Mouse (Mus musculus) hindbrain, embryonic 16.5 days (tissue): ENCODE measurements around the gene Klhdc1. TPM values are rescaled to one million over a fixed set of nuclear protein-coding genes. Genes with fewer than 3 reads are reported as not detected.
A peak's percentile ranks its signal among the peaks of the same experiment; 100 is the strongest.

Source experiments
- ATAC-seq: fragments of 200-750 bp; cut with Nextera tagmentation; 2 replicates; pipeline ENCODE4 v1.8.0; 2017; ENCODE audit warnings: moderate TSS enrichment, moderate library complexity
- H3K27ac ChIP-seq: fragments of 300-500 bp; sonication (generic); 2 replicates; pipeline ENCODE4 v1.5.1; 2014; ENCODE audit warnings: low read depth, mild to moderate bottlenecking, control low read depth, low read length, moderate library complexity
- H3K27me3 ChIP-seq: fragments of 300-500 bp; sonication (generic); replicated peaks from 2 replicates; pipeline ENCODE4 v1.6.1; 2014; ENCODE audit warnings: low read length; ENCODE audit not compliant: control insufficient read depth, insufficient read depth
- H3K36me3 ChIP-seq: fragments of 300-500 bp; sonication (generic); 2 replicates; pipeline ENCODE4 v1.6.1; 2014; ENCODE audit warnings: mild to moderate bottlenecking, low read length, moderate library complexity, mixed read lengths; ENCODE audit not compliant: control insufficient read depth, insufficient read depth
- H3K4me1 ChIP-seq: fragments of 300-500 bp; sonication (generic); 2 replicates; pipeline ENCODE4 v1.6.1; 2014; ENCODE audit warnings: low read depth, low read length; ENCODE audit not compliant: control insufficient read depth, insufficient read depth
- H3K4me2 ChIP-seq: fragments of 300-500 bp; sonication (generic); 2 replicates; pipeline ENCODE4 v1.6.1; 2014; ENCODE audit warnings: mild to moderate bottlenecking, low read length, control low read depth, moderate library complexity
- H3K4me3 ChIP-seq: fragments of 300-500 bp; sonication (generic); 2 replicates; pipeline ENCODE4 v1.5.1; 2014; ENCODE audit warnings: mild to moderate bottlenecking, low read length, control low read depth, moderate library complexity
- H3K9ac ChIP-seq: fragments of 300-500 bp; sonication (generic); 2 replicates; pipeline ENCODE4 v1.6.1; 2014; ENCODE audit warnings: low read depth, mild to moderate bottlenecking, control low read depth, low read length, moderate library complexity
- H3K9me3 ChIP-seq: fragments of 300-500 bp; sonication (generic); 2 replicates; pipeline ENCODE4 v1.6.1; 2014; ENCODE audit warnings: mild to moderate bottlenecking, low read length, moderate library complexity; ENCODE audit not compliant: control insufficient read depth
- WGBS: fragments of 180-500 bp; shearing (Covaris S2); extraction: QIAGEN DNeasy Blood & Tissue Kit; methylation state at CpG from one replicate; pipeline ENCODE4 v1.1.7; 2014; 5-methylcytosine and 5-hydroxymethylcytosine counted together
- polyA plus RNA-seq: library from polyadenylated mRNA; unstranded; fragments of >200 nt; fragmentation: Nextera tagmentation; extraction: Ambion mirVana; gene quantifications from 2 replicates; pipeline ENCODE4 v1.2.1, GENCODE M21; 2015

Klhdc1 gene
- polyA plus RNA-seq, 1 experiment from 2014 or later, result 17.2 TPM

GRCm38 (mm10) chr12:69299231-69299630 is 58.3 kb downstream of the Klhdc1 start:
- Histone ChIP-seq H3K27me3 (no peaks in the 10 kb centered on the region), H3K9ac (no peak overlapping the region), H3K9me3 (no peaks in the 10 kb centered on the region), H3K27ac (no peak overlapping the region), H3K36me3 (peaks cover 16% of the 10 kb centered on the region), H3K4me2 (0 out of 2 replicates have a peak overlapping the region, but pooled peaks have one; percentile 13), H3K4me1 (peaks cover 23% of the 10 kb centered on the region), H3K4me3 (no peak overlapping the region)
- WGBS, result 67% methylated on average over 12 of the region's 12 CpGs
- ATAC-seq, result no peak

GRCm38 (mm10) chr12:69299831-69300230 is 58.9 kb downstream of the Klhdc1 start:
- Histone ChIP-seq H3K9me3 (no peaks in the 10 kb centered on the region), H3K36me3 (peaks cover 17% of the 10 kb centered on the region), H3K27ac (no peak overlapping the region), H3K4me2 (no peak overlapping the region), H3K4me1 (peaks cover 23% of the 10 kb centered on the region), H3K4me3 (no peak overlapping the region), H3K9ac (no peak overlapping the region), H3K27me3 (no peaks in the 10 kb centered on the region)
- 88% methylated on average over 3 of the region's 3 CpGs for WGBS
- ATAC-seq, result no peak

GRCm38 (mm10) chr12:69300391-69300790 is 59.4 kb downstream of the Klhdc1 start:
- no peaks in the 10 kb centered on the region for H3K9me3 ChIP-seq
- H3K36me3 ChIP-seq, result peaks cover 22% of the 10 kb centered on the region
- no peak overlapping the region for H3K4me3 ChIP-seq
- H3K27me3 ChIP-seq, result no peaks in the 10 kb centered on the region
- no peak overlapping the region for H3K4me2 ChIP-seq
- WGBS, result 90% methylated on average over 2 of the region's 2 CpGs
- no peak for ATAC-seq
- H3K27ac ChIP-seq, result no peak overlapping the region
- H3K9ac ChIP-seq, result no peak overlapping the region
- H3K4me1 ChIP-seq, result peaks cover 23% of the 10 kb centered on the region

DNA sequence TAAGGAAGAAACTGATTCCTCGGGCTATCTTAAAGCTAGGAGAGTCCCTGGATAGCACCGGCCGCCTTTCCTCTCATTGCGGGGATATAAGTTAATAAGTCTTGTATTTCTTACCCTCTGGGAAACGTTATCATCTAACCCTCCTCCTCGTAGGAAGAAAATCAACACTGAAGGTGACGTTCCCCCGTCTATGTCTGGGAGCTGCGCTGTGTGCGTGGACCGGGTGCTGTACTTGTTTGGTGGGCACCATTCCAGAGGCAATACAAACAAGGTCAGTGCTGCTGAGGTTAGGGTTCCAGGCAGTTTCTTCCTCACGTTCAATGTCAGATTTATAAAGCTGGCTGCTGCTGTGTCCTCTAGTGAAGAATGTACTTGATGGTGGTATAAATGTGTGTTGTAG is 61.2 kb downstream of the Klhdc1 start:
- no peak overlapping the region for H3K4me3 ChIP-seq
- H3K36me3 ChIP-seq, result peaks cover 39% of the 10 kb centered on the region
- H3K27ac ChIP-seq, result no peak overlapping the region
- peaks cover 16% of the 10 kb centered on the region for H3K4me1 ChIP-seq
- H3K27me3 ChIP-seq, result no peaks in the 10 kb centered on the region
- no peak for ATAC-seq
- no peak overlapping the region for H3K4me2 ChIP-seq
- H3K9ac ChIP-seq, result no peak overlapping the region
- no peaks in the 10 kb centered on the region for H3K9me3 ChIP-seq
- 95% methylated on average over 12 of the region's 12 CpGs for WGBS

DNA sequence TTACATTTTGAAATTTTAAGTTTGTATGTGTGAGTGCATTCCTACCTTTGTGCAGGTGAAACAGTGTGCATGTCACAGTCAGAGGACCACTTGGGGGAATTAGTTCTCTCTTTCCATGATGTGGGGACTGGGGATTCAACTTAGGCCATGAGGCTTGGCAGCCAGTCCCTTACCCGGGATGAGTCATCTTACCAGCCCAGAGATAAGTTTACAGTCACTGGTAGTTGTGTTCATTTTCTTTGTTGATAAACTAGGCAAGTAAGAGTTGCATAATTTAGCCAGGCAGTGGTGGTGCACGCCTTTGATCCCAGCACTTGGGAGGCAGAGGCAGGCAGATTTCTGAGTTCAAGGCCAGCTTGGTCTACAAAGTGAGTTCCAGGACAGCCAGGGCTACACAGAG is 63.1 kb downstream of the Klhdc1 start:
- Histone ChIP-seq H3K9ac (no peak overlapping the region), H3K9me3 (no peaks in the 10 kb centered on the region), H3K4me1 (peaks cover 3% of the 10 kb centered on the region), H3K4me3 (no peak overlapping the region), H3K27me3 (no peaks in the 10 kb centered on the region), H3K36me3 (peaks cover 51% of the 10 kb centered on the region), H3K27ac (no peak overlapping the region), H3K4me2 (no peak overlapping the region)
- no peak for ATAC-seq
- 97% methylated on average over 2 of the region's 2 CpGs for WGBS

DNA sequence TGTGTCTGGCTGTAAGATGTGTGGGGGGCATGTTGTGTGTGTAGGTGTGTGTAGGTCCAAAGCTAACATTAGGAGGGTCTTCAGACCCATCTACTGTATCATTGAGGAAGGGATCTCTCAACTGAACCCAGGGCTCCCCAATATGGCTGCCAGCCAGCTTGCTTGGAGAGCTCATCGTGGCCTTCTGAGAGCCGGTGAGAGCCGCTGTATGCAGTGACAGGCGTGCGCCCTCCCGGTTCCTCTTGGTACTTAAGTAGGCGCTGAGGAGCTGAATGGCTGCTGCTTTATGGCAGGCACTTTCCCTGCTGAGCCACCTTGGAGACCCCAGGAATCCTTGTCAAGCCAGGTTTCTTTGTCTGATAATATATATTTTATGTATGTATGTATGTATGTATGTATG is 65.4 kb downstream of the Klhdc1 start:
- Histone ChIP-seq H3K9ac (no peak overlapping the region), H3K36me3 (peaks cover 74% of the 10 kb centered on the region), H3K27ac (no peak overlapping the region), H3K4me3 (no peak overlapping the region), H3K4me1 (no peaks in the 10 kb centered on the region), H3K4me2 (no peak overlapping the region), H3K9me3 (no peaks in the 10 kb centered on the region), H3K27me3 (no peaks in the 10 kb centered on the region)
- no peak for ATAC-seq
- 96% methylated on average over 7 of the region's 7 CpGs for WGBS

GRCm38 (mm10) chr12:69309659-69310058 is 68.7 kb downstream of the Klhdc1 start:
- peaks cover 64% of the 10 kb centered on the region for H3K36me3 ChIP-seq
- H3K9ac ChIP-seq, result no peak overlapping the region
- no peak overlapping the region for H3K27ac ChIP-seq
- no peak overlapping the region for H3K4me2 ChIP-seq
- WGBS, result 97% methylated on average over 4 of the region's 4 CpGs
- no peak for ATAC-seq
- no peak overlapping the region for H3K4me3 ChIP-seq
- H3K4me1 ChIP-seq, result no peaks in the 10 kb centered on the region
- no peaks in the 10 kb centered on the region for H3K27me3 ChIP-seq
- no peaks in the 10 kb centered on the region for H3K9me3 ChIP-seq

- no peak for ATAC-seq
- Histone ChIP-seq H3K4me2 (no peak overlapping the region), H3K27ac (no peak overlapping the region), H3K27me3 (no peaks in the 10 kb centered on the region), H3K4me3 (no peak overlapping the region), H3K9ac (no peak overlapping the region), H3K36me3 (peaks cover 29% of the 10 kb centered on the region), H3K9me3 (no peaks in the 10 kb centered on the region), H3K4me1 (no peaks in the 10 kb centered on the region)
These were observed 77.5 kb downstream of the Klhdc1 start for GRCm38 (mm10) chr12:69318431-69318830.

GRCm38 (mm10) chr12:69331187-69331586 is 90.2 kb downstream of the Klhdc1 start:
- Histone ChIP-seq H3K27me3 (no peaks in the 10 kb centered on the region), H3K9me3 (no peaks in the 10 kb centered on the region), H3K27ac (no peak overlapping the region), H3K4me2 (no peak overlapping the region), H3K4me3 (no peak overlapping the region), H3K4me1 (no peaks in the 10 kb centered on the region), H3K36me3 (peaks cover 18% of the 10 kb centered on the region), H3K9ac (no peak overlapping the region)
- WGBS, result 94% methylated on average over 3 of the region's 3 CpGs
- ATAC-seq, result no peak

GRCm38 (mm10) chr12:69332147-69332546 is 91.2 kb downstream of the Klhdc1 start:
- Histone ChIP-seq H3K4me1 (no peaks in the 10 kb centered on the region), H3K4me3 (no peak overlapping the region), H3K27ac (no peak overlapping the region), H3K4me2 (no peak overlapping the region), H3K36me3 (peaks cover 15% of the 10 kb centered on the region), H3K27me3 (no peaks in the 10 kb centered on the region), H3K9me3 (no peaks in the 10 kb centered on the region), H3K9ac (no peak overlapping the region)
- no peak for ATAC-seq
- WGBS, result 81% methylated on average over 1 of the region's 1 CpGs
